Mouse (Mus musculus): ENCODE results near the gene Ugt1a10.

DNA sequence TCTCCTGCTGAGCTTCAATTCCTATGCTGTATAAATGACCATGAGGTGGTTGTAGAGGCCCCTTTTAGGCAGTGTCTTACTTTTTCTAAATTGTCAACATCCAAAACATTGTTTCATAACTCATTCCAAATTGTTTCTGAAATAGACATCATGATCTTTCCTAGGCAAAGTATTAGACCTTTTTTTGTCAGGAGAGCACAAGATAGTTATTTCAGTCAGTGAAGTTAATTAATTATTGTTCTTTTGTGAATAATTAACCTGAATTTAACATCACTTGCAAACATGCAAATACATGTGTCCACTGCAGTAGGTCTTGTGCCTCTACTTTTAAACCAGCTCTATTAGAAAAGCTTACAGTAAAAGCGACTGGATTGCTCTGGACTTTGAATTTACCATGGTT lies at the start of gene Ugt1a10:
- TF ChIP-seq CTCF (IDR thresholded peaks at IDR 0.05; ENCODE audit: insufficient read depth, low read depth, low read length) (no peak), POLR2A (IDR thresholded peaks at IDR 0.05; ENCODE audit: insufficient read depth, low read depth, low read length) (no peak)

Measured in olfactory bulb, adult 2 months (tissue).